Mouse (Mus musculus): Measurements from ENCODE around the gene Rhd. TPM values are rescaled to one million over a fixed set of nuclear protein-coding genes. Genes with fewer than 3 reads are reported as not detected.

Gene Rhd
- polyA plus RNA-seq, 1 experiment from 2014 or later, result 1.5 TPM

DNA sequence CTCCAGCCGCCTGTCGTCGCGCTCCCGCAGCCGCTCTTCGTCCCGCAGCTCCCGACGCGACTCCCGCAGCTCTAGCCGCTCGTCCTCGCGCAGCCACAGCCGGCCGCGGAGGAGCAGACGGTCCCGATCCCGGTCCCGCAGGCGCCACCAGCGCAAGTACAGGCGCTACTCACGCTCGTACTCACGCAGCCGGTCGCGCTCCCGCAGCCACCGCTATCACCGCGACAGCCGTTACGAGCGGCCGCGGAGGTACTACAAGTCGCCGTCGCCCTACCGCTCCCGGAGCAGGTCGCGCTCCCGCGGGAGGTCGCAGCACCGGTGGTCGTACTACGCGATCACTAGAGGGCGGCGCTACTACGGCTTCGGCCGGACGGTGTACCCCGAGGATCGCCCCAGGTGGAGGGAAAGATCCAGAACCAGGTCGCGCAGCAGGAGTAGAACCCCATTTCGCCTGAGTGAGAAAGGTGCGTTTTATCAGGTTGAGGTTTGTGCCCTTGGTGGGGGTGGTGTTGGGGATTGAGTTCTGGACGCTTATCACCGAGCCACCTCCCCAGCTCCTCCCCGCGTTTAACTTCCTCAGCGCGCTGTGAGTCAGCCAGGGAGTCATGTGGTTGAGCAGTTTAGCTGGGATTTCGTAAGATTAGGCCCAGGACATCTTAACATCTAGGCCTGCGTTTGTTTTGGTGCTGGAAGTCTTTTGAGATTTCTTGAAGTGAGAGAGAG is 59.8 kb downstream of the Rhd start:
- Histone ChIP-seq H3K9ac (peak overlapping the region; percentile 99), H3K4me1 (peaks cover 26% of the 10 kb centered on the region), H3K9me3 (replicated peaks) (no peaks in the 10 kb centered on the region), H3K4me2 (peak overlapping the region; percentile 97), H3K27ac (peak overlapping the region; percentile 92), H3K36me3 (ENCODE audit: poor library complexity, severe bottlenecking) (peaks cover 34% of the 10 kb centered on the region), H3K4me3 (peak overlapping the region; percentile 100), H3K27me3 (no peaks in the 10 kb centered on the region)
- peak; percentile 48 for ATAC-seq
- under 1% methylated on average over 75 of the region's 75 CpGs for WGBS

DNA sequence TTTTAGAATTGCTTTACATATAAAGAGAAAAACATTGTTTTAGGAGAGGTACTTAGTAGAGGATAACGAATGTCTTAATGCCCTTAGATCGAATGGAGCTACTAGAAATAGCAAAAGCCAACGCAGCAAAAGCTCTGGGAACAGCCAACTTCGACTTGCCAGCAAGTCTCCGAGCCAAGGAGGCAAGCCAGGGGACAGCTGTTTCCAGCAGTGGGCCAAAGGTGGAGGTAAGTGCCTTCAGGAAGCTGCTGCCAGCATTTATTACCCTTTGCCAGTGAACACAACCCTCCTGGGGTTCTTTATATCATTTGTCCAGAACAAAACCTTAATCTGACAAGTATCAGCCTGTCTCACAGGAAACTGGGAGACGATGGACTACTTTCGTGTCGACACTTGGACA is 60.9 kb downstream of the Rhd start:
- H3K27ac ChIP-seq, result no peak overlapping the region
- 77% methylated on average over 8 of the region's 8 CpGs for WGBS
- H3K36me3 ChIP-seq (ENCODE audit: poor library complexity, severe bottlenecking), result peaks cover 34% of the 10 kb centered on the region
- H3K4me3 ChIP-seq, result peak overlapping the region; percentile 100
- peak overlapping the region; percentile 97 for H3K4me2 ChIP-seq
- peak overlapping the region; percentile 59 for H3K9ac ChIP-seq
- no peak for ATAC-seq
- no peaks in the 10 kb centered on the region for H3K9me3 ChIP-seq (replicated peaks)
- no peaks in the 10 kb centered on the region for H3K27me3 ChIP-seq
- peaks cover 29% of the 10 kb centered on the region for H3K4me1 ChIP-seq

DNA sequence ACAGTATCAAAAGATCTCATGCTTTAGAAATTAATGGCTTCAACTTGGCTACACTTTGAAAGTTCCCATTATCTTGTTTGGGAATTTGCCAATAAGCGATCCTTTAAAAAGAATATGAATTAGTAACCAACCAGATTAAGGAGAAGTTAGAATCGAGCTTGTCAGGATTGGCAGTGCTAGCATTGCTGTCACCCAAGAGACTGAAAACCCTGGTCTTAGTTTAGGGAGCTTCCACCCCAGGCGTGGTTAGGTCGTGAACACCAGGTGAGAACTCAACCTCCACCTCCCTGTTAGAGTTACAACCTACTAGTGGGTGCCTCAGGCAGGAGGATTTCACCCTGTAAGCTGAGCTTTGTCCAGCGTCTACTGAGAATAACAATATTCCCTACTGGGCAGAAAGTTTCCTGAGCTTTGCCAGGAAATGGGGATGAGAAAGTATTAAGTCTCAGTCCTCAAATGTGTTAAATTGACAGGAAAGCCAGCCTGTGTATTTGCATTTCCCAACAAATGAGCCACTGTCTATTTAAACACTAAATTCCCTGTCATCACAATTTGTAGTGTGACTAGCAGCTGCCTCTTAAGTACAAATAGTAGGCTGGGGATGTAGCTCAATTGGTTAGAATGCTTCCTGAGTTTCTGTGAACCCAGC is 63.6 kb downstream of the Rhd start:
- Histone ChIP-seq H3K27ac (no peak overlapping the region), H3K4me1 (peaks cover 39% of the 10 kb centered on the region), H3K9ac (no peak overlapping the region), H3K9me3 (replicated peaks) (no peaks in the 10 kb centered on the region), H3K36me3 (ENCODE audit: poor library complexity, severe bottlenecking) (peaks cover 43% of the 10 kb centered on the region), H3K4me3 (no peak overlapping the region), H3K4me2 (no peak overlapping the region), H3K27me3 (no peaks in the 10 kb centered on the region)
- ATAC-seq, result no peak
- 78% methylated on average over 5 of the region's 5 CpGs for WGBS

DNA sequence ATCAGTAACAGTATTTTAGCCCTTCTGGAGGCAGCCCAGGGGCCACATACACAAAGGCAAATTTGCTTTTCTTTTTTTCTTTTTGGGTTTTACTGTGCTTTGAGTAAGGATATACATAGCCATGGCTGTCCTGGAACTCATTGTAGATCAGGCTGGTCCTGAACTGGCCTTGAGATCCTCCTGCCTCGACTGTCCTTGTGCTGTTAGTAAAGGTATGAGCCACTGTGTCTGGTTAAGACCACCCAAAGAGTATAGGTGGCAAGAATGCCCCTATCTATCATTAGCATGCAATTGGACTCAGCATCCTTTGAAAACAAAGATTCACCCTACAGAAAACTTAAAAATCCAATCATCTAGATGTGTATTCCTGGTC is 64.1 kb downstream of the Rhd start:
- H3K4me1 ChIP-seq, result peaks cover 39% of the 10 kb centered on the region
- no peak overlapping the region for H3K4me2 ChIP-seq
- 92% methylated on average over 1 of the region's 1 CpGs for WGBS
- no peak for ATAC-seq
- no peak overlapping the region for H3K4me3 ChIP-seq
- no peaks in the 10 kb centered on the region for H3K27me3 ChIP-seq
- H3K9ac ChIP-seq, result no peak overlapping the region
- no peak overlapping the region for H3K27ac ChIP-seq
- H3K36me3 ChIP-seq (ENCODE audit: poor library complexity, severe bottlenecking), result peaks cover 48% of the 10 kb centered on the region
- no peaks in the 10 kb centered on the region for H3K9me3 ChIP-seq (replicated peaks)

DNA sequence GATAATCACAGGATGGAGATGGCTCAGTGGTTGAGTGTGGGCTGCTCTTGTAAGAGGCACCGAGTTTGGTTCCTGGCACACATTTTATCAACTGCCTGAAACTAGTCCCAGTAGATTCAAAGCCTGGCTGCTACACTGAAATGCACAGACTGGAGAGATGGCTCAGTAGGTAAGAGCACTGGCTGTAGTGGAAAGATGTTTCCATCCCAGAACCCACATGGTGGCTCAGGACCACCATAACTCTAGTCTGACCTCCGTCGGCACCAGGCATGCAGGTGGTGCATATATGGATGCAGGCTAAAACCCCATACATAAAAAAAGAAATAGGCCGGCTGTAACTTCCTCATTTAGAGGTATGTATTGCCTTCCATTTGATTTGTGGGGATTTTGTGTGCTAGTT is 65.2 kb downstream of the Rhd start:
- Histone ChIP-seq H3K4me1 (peaks cover 37% of the 10 kb centered on the region), H3K36me3 (ENCODE audit: poor library complexity, severe bottlenecking) (peaks cover 59% of the 10 kb centered on the region), H3K9ac (no peak overlapping the region), H3K4me3 (no peak overlapping the region), H3K9me3 (replicated peaks) (no peaks in the 10 kb centered on the region), H3K27me3 (no peaks in the 10 kb centered on the region), H3K4me2 (no peak overlapping the region), H3K27ac (no peak overlapping the region)
- 84% methylated on average over 4 of the region's 4 CpGs for WGBS
- no peak for ATAC-seq

DNA sequence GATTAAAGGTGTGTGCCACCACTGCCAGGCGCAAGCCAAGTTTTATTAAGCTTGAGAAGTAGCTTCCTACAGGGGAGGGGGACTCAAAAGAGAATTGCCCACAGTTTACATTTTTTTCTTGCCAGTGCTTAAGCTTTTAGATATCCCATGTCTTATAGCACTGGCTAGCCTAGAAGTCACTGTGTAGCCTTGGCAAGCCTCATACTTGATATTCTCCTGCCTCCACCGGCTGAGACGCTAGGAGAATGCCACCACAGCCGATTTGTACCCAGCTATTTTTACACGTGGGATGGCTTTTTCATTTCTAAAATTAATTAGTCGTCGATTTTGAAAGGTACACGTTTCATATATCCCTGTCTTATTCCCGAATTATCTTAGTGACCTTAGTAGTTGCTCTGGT is 65.9 kb downstream of the Rhd start:
- ATAC-seq, result no peak; the same call in 1 of the 2 replicates
- Histone ChIP-seq H3K9me3 (replicated peaks) (no peaks in the 10 kb centered on the region), H3K9ac (peak overlapping the region; percentile 53; the same call in 1 of the 2 replicates), H3K4me3 (peak overlapping the region; percentile 97), H3K4me2 (peak overlapping the region; percentile 97), H3K27ac (no peak overlapping the region; the same call in 1 of the 2 replicates), H3K36me3 (ENCODE audit: poor library complexity, severe bottlenecking) (peaks cover 64% of the 10 kb centered on the region), H3K27me3 (no peaks in the 10 kb centered on the region), H3K4me1 (peaks cover 30% of the 10 kb centered on the region)
- 32% methylated on average over 9 of the region's 9 CpGs for WGBS

DNA sequence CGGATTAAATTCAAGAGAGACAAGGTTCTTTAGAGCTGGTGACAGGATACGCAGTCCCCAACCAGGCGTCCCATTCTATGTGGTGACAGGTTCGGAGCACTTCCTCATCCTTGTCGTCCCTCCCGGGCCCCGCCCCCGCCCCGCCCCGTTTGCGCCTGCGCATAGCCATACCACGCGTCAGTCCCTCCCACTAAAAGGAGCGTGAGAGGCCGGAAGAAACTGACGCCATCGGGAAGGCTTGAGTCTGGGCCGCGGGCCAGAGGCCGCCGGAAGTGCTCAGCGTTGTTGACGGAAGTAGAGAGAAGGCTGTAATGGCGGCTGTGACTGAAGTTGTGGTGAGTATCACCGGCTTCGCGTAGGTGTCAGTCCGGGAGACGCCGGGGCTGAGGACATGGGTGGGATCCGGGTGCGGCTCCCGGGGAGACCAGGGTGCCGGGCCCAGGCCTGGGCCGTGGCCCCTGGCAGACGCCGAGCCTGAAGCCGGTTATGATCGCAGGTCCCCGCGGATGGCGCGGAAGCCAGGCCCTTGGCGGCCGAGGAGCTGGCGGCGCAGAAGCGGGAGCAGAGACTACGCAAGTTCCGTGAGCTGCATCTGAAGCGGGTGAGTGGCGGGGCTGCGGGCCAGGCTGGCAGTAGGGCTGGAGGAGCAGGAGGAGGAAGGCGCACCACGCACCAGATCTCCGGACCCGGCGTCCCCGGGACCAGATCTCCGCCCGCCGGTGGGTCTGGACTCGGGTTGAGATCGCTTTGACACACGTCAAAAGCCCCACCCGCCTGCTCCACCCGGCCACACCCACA is 66.5 kb downstream of the Rhd start, which contains the start of gene Syf2:
Gene Syf2, plus strand, starts transcription at position 215 of the 798 bp plus-strand sequence.
- Histone ChIP-seq H3K27me3 (no peaks in the 10 kb centered on the region), H3K4me3 (peak within 1 kb of the TSS; percentile 97), H3K27ac (peak within 1 kb of the TSS; percentile 76), H3K4me2 (peak within 1 kb of the TSS; percentile 97), H3K4me1 (peaks cover 24% of the 10 kb centered on the region), H3K36me3 (ENCODE audit: poor library complexity, severe bottlenecking) (peaks cover 64% of the 10 kb centered on the region), H3K9ac (peak within 1 kb of the TSS; percentile 86), H3K9me3 (replicated peaks) (no peaks in the 10 kb centered on the region)
- under 1% methylated on average over 68 of the region's 68 CpGs for WGBS
- peak; percentile 96 for ATAC-seq

DNA sequence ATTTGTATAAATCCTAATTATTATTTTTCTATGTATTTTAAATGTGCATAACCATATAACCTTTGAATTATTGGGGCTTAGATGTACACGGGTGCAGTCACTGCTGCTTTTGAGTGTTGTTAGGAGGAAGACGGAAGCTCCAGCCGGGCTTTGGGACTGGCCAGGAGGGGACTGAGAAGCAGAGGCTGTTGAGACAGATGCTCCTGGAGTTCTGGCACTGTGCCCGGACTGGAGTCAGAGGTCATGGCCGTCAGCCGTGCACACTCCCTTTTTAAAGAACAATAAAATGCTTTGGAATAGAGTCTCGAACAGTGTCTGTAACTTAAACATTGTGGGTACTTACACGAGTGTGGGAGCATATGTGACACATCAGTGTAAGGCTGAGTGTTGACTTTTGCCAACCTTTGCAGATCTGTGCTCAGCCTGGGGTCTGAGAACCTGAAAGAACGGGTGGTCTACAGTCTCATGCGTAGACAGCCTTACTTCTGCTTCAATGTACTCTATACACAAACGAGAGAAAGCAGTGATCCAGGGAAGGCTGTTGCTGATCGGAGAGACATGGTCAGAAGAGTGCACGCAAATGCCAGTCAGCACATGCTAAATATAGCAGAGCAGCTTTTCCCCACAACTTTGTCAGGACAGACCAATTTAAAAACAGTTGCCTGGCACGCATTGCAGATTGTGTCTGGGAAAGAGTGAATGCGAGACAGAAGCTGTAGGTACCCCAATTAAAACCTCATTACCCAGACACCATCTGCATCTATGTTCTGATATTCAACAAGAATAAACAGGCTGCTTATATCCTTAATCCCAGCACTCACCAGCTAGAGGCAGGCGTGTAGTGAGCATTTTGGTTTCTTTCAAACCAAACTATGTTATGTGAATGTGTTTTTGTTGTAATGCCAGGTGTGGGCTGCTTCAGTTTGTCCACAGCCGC is 73.2 kb downstream of the Rhd start:
- H3K27ac ChIP-seq, result no peak overlapping the region
- H3K9me3 ChIP-seq (replicated peaks), result no peaks in the 10 kb centered on the region
- peaks cover 8% of the 10 kb centered on the region for H3K27me3 ChIP-seq
- peaks cover 50% of the 10 kb centered on the region for H3K36me3 ChIP-seq (ENCODE audit: poor library complexity, severe bottlenecking)
- WGBS, result 54% methylated on average over 17 of the region's 17 CpGs
- no peak overlapping the region for H3K4me3 ChIP-seq
- peaks cover 15% of the 10 kb centered on the region for H3K4me1 ChIP-seq
- no peak overlapping the region for H3K9ac ChIP-seq
- H3K4me2 ChIP-seq, result no peak overlapping the region
- peak; percentile 50; the same call in 1 of the 2 replicates for ATAC-seq

DNA sequence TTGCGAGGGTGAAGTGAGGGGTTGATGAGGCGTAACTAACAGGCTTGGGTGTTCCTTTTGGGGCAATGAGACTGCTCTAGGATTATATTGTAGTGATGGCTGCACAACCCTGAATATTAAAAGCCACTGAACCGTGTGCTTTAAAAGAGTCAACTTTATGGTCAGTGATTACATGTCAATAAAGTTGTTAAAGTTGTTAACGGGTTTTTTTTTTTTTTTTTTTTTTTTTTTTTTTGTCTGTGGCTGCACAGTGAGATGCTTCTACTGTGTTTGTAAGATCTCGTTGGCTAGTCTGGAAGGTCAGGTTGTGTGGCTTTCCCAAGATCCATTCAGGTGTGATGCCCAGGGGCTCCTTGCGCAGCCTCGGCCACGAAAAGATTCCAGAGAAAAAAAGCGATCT is 75.6 kb downstream of the Rhd start:
- ATAC-seq, result no peak

DNA sequence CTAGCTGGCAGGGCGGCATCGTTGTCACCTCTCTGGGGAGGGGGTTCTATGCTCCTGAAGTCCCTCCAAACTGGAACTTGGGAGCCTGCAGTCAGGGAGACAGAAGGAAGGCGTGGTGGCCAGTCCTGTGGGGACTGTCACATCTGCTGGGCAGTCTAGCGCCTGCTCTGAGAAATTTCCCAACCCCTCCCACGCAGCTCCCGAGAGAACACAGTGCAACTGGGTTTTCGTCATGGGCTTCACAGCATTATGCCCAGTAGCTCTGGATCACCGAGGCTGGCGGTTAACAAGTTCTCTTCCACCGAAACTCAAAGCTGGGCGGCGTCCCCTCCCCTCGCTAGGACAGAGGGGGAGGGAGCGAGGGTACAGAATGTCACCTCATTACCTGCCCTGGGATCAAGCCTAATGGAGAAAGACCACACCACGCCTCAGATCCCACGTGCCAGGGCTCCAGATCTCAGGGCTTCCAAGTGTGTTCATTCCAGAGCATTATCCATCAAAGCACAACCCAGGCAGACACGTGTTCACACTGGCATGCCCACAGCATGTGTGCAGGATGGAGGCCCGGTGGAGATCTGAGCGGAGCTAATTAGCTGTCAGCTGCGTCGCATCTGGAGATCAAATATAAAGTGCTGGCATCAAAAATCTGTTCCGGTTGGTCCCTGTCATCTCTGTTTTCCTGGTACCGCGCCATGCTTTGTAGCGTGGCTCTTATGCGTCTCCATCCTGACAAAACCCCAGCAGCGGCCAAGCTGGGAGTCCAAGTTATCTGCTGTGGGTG is 79.6 kb downstream of the Rhd start:
- Histone ChIP-seq H3K4me2 (no peak overlapping the region), H3K27ac (no peak overlapping the region), H3K36me3 (ENCODE audit: poor library complexity, severe bottlenecking) (no peaks in the 10 kb centered on the region), H3K9ac (0 out of 2 replicates have a peak overlapping the region, but pooled peaks have one; percentile 34), H3K4me1 (peaks cover 15% of the 10 kb centered on the region), H3K27me3 (peaks cover 22% of the 10 kb centered on the region), H3K4me3 (no peak overlapping the region), H3K9me3 (replicated peaks) (no peaks in the 10 kb centered on the region)
- ATAC-seq, result peak; percentile 62; the same call in 1 of the 2 replicates
- WGBS, result 49% methylated on average over 27 of the region's 27 CpGs

More for the DNA sequence above, 75.6 kb downstream of the Rhd start:
- H3K4me3 ChIP-seq, result no peak overlapping the region
- no peak overlapping the region for H3K4me2 ChIP-seq
- H3K9ac ChIP-seq, result no peak overlapping the region
- peaks cover 27% of the 10 kb centered on the region for H3K36me3 ChIP-seq (ENCODE audit: poor library complexity, severe bottlenecking)
- H3K27ac ChIP-seq, result no peak overlapping the region
- H3K4me1 ChIP-seq, result peaks cover 26% of the 10 kb centered on the region
- H3K9me3 ChIP-seq (replicated peaks), result no peaks in the 10 kb centered on the region
- WGBS, result 57% methylated on average over 9 of the region's 9 CpGs
- H3K27me3 ChIP-seq, result peaks cover 16% of the 10 kb centered on the region

All from forebrain, embryonic 13.5 days (tissue).